Mouse (Mus musculus): ENCODE data around the gene Mak.

DNA sequence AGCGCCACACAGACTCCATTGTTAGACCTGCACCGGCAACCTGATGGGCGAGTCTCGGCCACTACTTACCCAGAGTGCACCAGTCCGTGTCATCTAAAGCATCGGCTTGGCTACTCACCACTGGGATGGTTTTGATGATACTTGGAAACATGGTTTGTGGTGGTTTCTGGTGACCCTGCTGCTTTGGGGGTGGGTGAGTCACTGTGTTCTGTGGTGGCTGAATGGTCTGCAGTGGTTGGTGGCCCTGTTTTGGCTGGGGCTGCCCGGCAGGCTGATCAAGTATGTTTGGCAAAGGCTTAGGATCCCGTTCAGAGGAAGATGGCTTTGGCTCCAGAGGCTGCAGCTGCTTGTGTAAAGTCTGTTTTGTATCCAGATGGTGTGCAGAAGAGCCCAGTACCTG, 33.6 kb downstream of the Mak start:
- TF ChIP-seq CTCF (IDR thresholded peaks at IDR 0.05; ENCODE audit: low read depth): no peak
- TF ChIP-seq EP300 (IDR thresholded peaks at IDR 0.05; ENCODE audit: low read depth): no peak

Data from liver, embryonic 14.5 days (tissue).